Mouse (Mus musculus) olfactory bulb, adult 2 months (tissue): ENCODE results near the gene Cwc25.

Source experiments
- CTCF ChIP-seq: fragments of 200-500 bp; IDR thresholded peaks from 2 replicates; pipeline ENCODE4 v1.5.1; 2012; ENCODE audit warnings: low read depth, mild to moderate bottlenecking, low read length, moderate library complexity; ENCODE audit not compliant: insufficient read depth
- POLR2A ChIP-seq: fragments of 200-500 bp; IDR thresholded peaks from 2 replicates; pipeline ENCODE4 v1.6.1; 2012; ENCODE audit warnings: mild to moderate bottlenecking, low read depth, low read length, moderate library complexity; ENCODE audit not compliant: insufficient read depth

DNA sequence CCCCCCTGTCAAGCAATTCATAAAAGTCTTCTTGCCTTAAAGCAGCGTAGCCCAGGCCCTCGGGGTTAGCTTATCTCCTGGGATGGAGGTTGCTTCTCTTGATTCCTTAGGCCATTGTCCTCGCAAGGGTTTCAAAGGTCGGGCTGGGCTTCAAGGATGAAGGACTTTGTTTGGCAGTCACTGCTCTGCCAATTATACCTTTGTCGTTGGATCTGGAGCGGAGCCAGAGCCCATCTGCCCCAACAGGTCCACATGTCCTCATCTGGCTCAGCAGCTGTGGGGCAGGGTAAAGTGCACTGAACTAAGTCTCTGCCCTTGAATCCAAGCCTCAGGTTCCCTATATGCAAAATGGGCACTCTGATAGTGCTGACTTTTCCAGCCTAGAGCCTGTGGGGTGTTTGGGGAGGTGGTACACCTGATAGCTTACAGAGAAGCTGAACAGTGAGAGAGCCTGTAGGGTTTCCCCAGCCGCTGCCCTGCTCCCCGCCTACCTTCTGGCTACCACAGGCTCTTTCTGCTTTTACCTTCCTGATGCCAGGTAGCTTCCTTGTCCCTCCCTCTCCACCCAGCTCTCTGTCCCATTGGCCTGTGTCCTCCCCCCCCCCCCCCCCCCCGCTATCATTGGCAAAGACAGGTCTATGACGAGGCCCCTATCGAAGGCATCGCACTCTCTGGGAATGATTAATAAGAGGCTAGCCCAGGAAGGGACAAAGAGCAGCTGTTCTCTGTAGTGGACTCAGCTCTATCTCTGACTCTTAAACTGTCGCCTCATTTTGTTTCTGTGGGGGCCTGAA is 45.4 kb upstream of the Cwc25 start:
- TF ChIP-seq POLR2A (no peak), CTCF (no peak)
